Mouse (Mus musculus): ENCODE data around the gene Cacna2d3. TPM values are rescaled to one million over a fixed set of nuclear protein-coding genes. Genes with fewer than 3 reads are reported as not detected.

Cacna2d3 gene
- total RNA-seq, 1 experiment from 2014 or later: not detected

GRCm38 (mm10) chr14:29350627-29351026 lies 371.0 kb downstream of the Cacna2d3 start:
- ATAC-seq (replicated peaks in 1 of 2; ENCODE audit: insufficient read depth in 1 of 2, low FRiP score in 2 of 2, low TSS enrichment in 1 of 2, low read depth in 1 of 2, poor library complexity in 2 of 2, severe bottlenecking in 2 of 2): no peak

- ATAC-seq (replicated peaks in 1 of 2; ENCODE audit: insufficient read depth in 1 of 2, low FRiP score in 2 of 2, low TSS enrichment in 1 of 2, low read depth in 1 of 2, poor library complexity in 2 of 2, severe bottlenecking in 2 of 2): no peak
Measured at GRCm38 (mm10) chr14:29341581-29341980, 380.1 kb downstream of the Cacna2d3 start.

- ATAC-seq (replicated peaks in 1 of 2; ENCODE audit: insufficient read depth in 1 of 2, low FRiP score in 2 of 2, low TSS enrichment in 1 of 2, low read depth in 1 of 2, poor library complexity in 2 of 2, severe bottlenecking in 2 of 2): no peak
Measured at GRCm38 (mm10) chr14:29340728-29341127, 380.9 kb downstream of the Cacna2d3 start.

GRCm38 (mm10) chr14:29334897-29335296 lies 386.8 kb downstream of the Cacna2d3 start:
- no peak for ATAC-seq (replicated peaks in 1 of 2; ENCODE audit: insufficient read depth in 1 of 2, low FRiP score in 2 of 2, low TSS enrichment in 1 of 2, low read depth in 1 of 2, poor library complexity in 2 of 2, severe bottlenecking in 2 of 2)

- ATAC-seq (replicated peaks in 1 of 2; ENCODE audit: insufficient read depth in 1 of 2, low FRiP score in 2 of 2, low TSS enrichment in 1 of 2, low read depth in 1 of 2, poor library complexity in 2 of 2, severe bottlenecking in 2 of 2): no peak
Measured at GRCm38 (mm10) chr14:29334216-29334615, 387.4 kb downstream of the Cacna2d3 start.

GRCm38 (mm10) chr14:29324430-29324782 lies 397.3 kb downstream of the Cacna2d3 start:
- ATAC-seq (replicated peaks in 1 of 2; ENCODE audit: insufficient read depth in 1 of 2, low FRiP score in 2 of 2, low TSS enrichment in 1 of 2, low read depth in 1 of 2, poor library complexity in 2 of 2, severe bottlenecking in 2 of 2): no peak

- no peak for ATAC-seq (replicated peaks in 1 of 2; ENCODE audit: insufficient read depth in 1 of 2, low FRiP score in 2 of 2, low TSS enrichment in 1 of 2, low read depth in 1 of 2, poor library complexity in 2 of 2, severe bottlenecking in 2 of 2)
Measured at GRCm38 (mm10) chr14:29323718-29324429, 397.8 kb downstream of the Cacna2d3 start.

GRCm38 (mm10) chr14:29313431-29313830 lies 408.2 kb downstream of the Cacna2d3 start:
- no peak for ATAC-seq (replicated peaks in 1 of 2; ENCODE audit: insufficient read depth in 1 of 2, low FRiP score in 2 of 2, low TSS enrichment in 1 of 2, low read depth in 1 of 2, poor library complexity in 2 of 2, severe bottlenecking in 2 of 2)

GRCm38 (mm10) chr14:29305623-29306022 lies 416.0 kb downstream of the Cacna2d3 start:
- ATAC-seq (replicated peaks in 1 of 2; ENCODE audit: insufficient read depth in 1 of 2, low FRiP score in 2 of 2, low TSS enrichment in 1 of 2, low read depth in 1 of 2, poor library complexity in 2 of 2, severe bottlenecking in 2 of 2): no peak

- no peak for ATAC-seq (replicated peaks in 1 of 2; ENCODE audit: insufficient read depth in 1 of 2, low FRiP score in 2 of 2, low TSS enrichment in 1 of 2, low read depth in 1 of 2, poor library complexity in 2 of 2, severe bottlenecking in 2 of 2)
Measured at GRCm38 (mm10) chr14:29296185-29296754, 425.4 kb downstream of the Cacna2d3 start.

- no peak for ATAC-seq (replicated peaks in 1 of 2; ENCODE audit: insufficient read depth in 1 of 2, low FRiP score in 2 of 2, low TSS enrichment in 1 of 2, low read depth in 1 of 2, poor library complexity in 2 of 2, severe bottlenecking in 2 of 2)
Measured at GRCm38 (mm10) chr14:29278901-29279300, 442.8 kb downstream of the Cacna2d3 start.

GRCm38 (mm10) chr14:29278401-29278800 lies 443.3 kb downstream of the Cacna2d3 start:
- ATAC-seq (replicated peaks in 1 of 2; ENCODE audit: insufficient read depth in 1 of 2, low FRiP score in 2 of 2, low TSS enrichment in 1 of 2, low read depth in 1 of 2, poor library complexity in 2 of 2, severe bottlenecking in 2 of 2): no peak

- no peak for ATAC-seq (replicated peaks in 1 of 2; ENCODE audit: insufficient read depth in 1 of 2, low FRiP score in 2 of 2, low TSS enrichment in 1 of 2, low read depth in 1 of 2, poor library complexity in 2 of 2, severe bottlenecking in 2 of 2)
Measured at GRCm38 (mm10) chr14:29277701-29278100, 444.0 kb downstream of the Cacna2d3 start.

GRCm38 (mm10) chr14:29273890-29274289 lies 447.8 kb downstream of the Cacna2d3 start:
- ATAC-seq (replicated peaks in 1 of 2; ENCODE audit: insufficient read depth in 1 of 2, low FRiP score in 2 of 2, low TSS enrichment in 1 of 2, low read depth in 1 of 2, poor library complexity in 2 of 2, severe bottlenecking in 2 of 2): no peak

GRCm38 (mm10) chr14:29270541-29270940 lies 451.1 kb downstream of the Cacna2d3 start:
- no peak for ATAC-seq (replicated peaks in 1 of 2; ENCODE audit: insufficient read depth in 1 of 2, low FRiP score in 2 of 2, low TSS enrichment in 1 of 2, low read depth in 1 of 2, poor library complexity in 2 of 2, severe bottlenecking in 2 of 2)

GRCm38 (mm10) chr14:29269816-29270215 lies 451.8 kb downstream of the Cacna2d3 start:
- ATAC-seq (replicated peaks in 1 of 2; ENCODE audit: insufficient read depth in 1 of 2, low FRiP score in 2 of 2, low TSS enrichment in 1 of 2, low read depth in 1 of 2, poor library complexity in 2 of 2, severe bottlenecking in 2 of 2): no peak

- ATAC-seq (replicated peaks in 1 of 2; ENCODE audit: insufficient read depth in 1 of 2, low FRiP score in 2 of 2, low TSS enrichment in 1 of 2, low read depth in 1 of 2, poor library complexity in 2 of 2, severe bottlenecking in 2 of 2): no peak
Measured at GRCm38 (mm10) chr14:29268609-29269008, 453.1 kb downstream of the Cacna2d3 start.

GRCm38 (mm10) chr14:29267233-29267874 lies 454.3 kb downstream of the Cacna2d3 start:
- ATAC-seq (replicated peaks in 1 of 2; ENCODE audit: insufficient read depth in 1 of 2, low FRiP score in 2 of 2, low TSS enrichment in 1 of 2, low read depth in 1 of 2, poor library complexity in 2 of 2, severe bottlenecking in 2 of 2): no peak

GRCm38 (mm10) chr14:29260621-29261020 lies 461.0 kb downstream of the Cacna2d3 start:
- ATAC-seq (replicated peaks in 1 of 2; ENCODE audit: insufficient read depth in 1 of 2, low FRiP score in 2 of 2, low TSS enrichment in 1 of 2, low read depth in 1 of 2, poor library complexity in 2 of 2, severe bottlenecking in 2 of 2): no peak
